Mouse (Mus musculus): ENCODE data around the gene Psmb3. TPM values are rescaled to one million over a fixed set of nuclear protein-coding genes. Genes with fewer than 3 reads are reported as not detected.
A peak's percentile ranks its signal among the peaks of the same experiment; 100 is the strongest.
"Not testable (repeated sequence)": the region's sequence is repeated elsewhere in the genome, so short reads cannot be mapped to it uniquely, and the experiment has no call there.

Gene Psmb3
- total and polyA plus RNA-seq, 2 experiments from 2014 or later = 486 to 495 TPM

DNA sequence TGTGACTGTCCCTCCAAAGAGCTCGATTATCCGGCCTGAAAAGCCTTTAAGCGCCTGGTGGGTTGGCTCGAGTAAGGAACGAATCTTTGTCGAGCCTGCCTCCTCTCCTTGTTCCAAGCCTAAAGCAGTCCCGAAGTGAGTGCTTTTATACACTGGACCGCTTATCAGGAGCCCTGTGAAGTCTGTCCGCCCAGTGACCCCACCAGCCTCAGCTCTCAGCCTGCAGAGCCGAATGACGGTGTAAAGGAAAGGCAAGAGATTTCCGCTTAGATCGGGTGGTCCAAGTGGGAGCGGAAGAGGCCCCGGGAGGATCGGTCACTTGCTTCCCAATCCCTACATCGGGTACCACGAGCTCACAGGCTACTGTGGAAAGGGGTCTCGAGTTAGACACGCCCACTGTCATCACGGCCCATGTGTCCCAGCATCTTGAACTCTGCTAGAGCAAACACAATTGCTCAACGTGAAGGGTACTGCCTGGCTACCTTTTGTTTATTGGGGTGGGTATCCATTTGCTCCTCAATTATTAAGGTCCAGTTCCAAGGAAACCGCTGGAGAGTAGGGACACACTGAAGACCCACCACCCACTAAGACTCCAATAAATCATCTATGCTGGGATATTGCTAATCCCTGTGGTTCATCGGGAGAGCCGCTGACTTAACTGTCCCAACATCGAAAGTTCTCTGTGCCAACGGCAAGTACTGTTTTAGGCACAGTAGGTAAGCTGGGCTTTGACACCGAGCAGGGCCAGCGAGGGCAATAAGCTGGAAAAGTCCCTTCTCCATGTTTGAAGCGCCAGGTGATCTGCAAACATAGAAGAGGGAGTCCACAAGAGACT is 2.2 kb upstream of the Psmb3 start:
- peak; percentile 65 for DNase-seq (ENCODE audit: low spot score)
- H3K27ac ChIP-seq (ENCODE audit: low read depth) = peak overlapping the region; percentile 93
- no peak for TF ChIP-seq EP300 (IDR thresholded peaks at IDR 0.05; ENCODE audit: low read depth)
- TF ChIP-seq CTCF (IDR thresholded peaks at IDR 0.05; ENCODE audit: low read depth) = no peak
- ATAC-seq (ENCODE audit: insufficient read depth, low read depth) = no peak
- no peaks in the 10 kb centered on the region for H3K9me3 ChIP-seq (replicated peaks; ENCODE audit: control insufficient read depth, low read length)
- no peaks in the 10 kb centered on the region for H3K27me3 ChIP-seq (ENCODE audit: control insufficient read depth, insufficient read depth, low read length)
- peaks cover 5% of the 10 kb centered on the region; the same call in 1 of the 2 replicates for H3K36me3 ChIP-seq (replicated peaks; ENCODE audit: control insufficient read depth, insufficient read depth, low read length)
- H3K4me2 ChIP-seq (ENCODE audit: low read depth, low read length) = peak overlapping the region; percentile 97
- WGBS = 20% methylated on average over 30 of the region's 30 CpGs
- H3K4me3 ChIP-seq (ENCODE audit: low read depth, low read length) = peak overlapping the region; percentile 70
- peak overlapping the region; percentile 84 for H3K9ac ChIP-seq (replicated peaks; ENCODE audit: low read depth, low read length)
- H3K4me1 ChIP-seq (ENCODE audit: control insufficient read depth, insufficient read depth) = peaks cover 27% of the 10 kb centered on the region

GRCm38 (mm10) chr11:97701581-97702392 is 1.4 kb upstream of the Psmb3 start:
- H3K9me3 ChIP-seq (replicated peaks; ENCODE audit: control insufficient read depth, low read length) = no peaks in the 10 kb centered on the region
- no peak for ATAC-seq (ENCODE audit: insufficient read depth, low read depth)
- no peak overlapping the region for H3K27ac ChIP-seq (ENCODE audit: low read depth)
- peak overlapping the region; percentile 70 for H3K4me3 ChIP-seq (ENCODE audit: low read depth, low read length)
- WGBS = 50% methylated on average over 15 of the region's 15 CpGs
- H3K4me2 ChIP-seq (ENCODE audit: low read depth, low read length) = peak overlapping the region; percentile 89
- no peak overlapping the region for H3K9ac ChIP-seq (replicated peaks; ENCODE audit: low read depth, low read length)
- H3K4me1 ChIP-seq (ENCODE audit: control insufficient read depth, insufficient read depth) = peaks cover 20% of the 10 kb centered on the region; the same call in 1 of the 2 replicates
- H3K27me3 ChIP-seq (ENCODE audit: control insufficient read depth, insufficient read depth, low read length) = no peaks in the 10 kb centered on the region
- DNase-seq (ENCODE audit: low spot score) = no peak
- peaks cover 13% of the 10 kb centered on the region for H3K36me3 ChIP-seq (replicated peaks; ENCODE audit: control insufficient read depth, insufficient read depth, low read length)
- TF ChIP-seq EP300 (IDR thresholded peaks at IDR 0.05; ENCODE audit: low read depth) (no peak), CTCF (IDR thresholded peaks at IDR 0.05; ENCODE audit: low read depth) (no peak)

DNA sequence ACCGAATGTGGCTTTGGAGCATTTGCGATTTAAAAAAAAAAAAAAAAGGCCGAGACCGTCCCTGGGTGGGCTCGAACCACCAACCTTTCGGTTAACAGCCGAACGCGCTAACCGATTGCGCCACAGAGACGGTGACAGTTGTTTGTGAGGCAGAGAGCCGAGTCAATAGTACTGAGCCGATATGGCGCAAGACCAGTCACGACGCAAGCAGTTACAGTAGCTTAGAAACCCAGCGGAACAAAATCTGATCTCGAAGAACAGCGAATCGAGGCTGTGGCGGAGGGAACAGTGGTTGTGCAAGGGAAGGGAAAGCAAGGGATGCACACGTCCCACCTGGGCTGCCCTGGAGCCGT is 830 bp upstream of the Psmb3 start:
- H3K4me2 ChIP-seq (ENCODE audit: low read depth, low read length) = peak overlapping the region; percentile 89
- no peaks in the 10 kb centered on the region for H3K27me3 ChIP-seq (ENCODE audit: control insufficient read depth, insufficient read depth, low read length)
- H3K9me3 ChIP-seq (replicated peaks; ENCODE audit: control insufficient read depth, low read length) = no peaks in the 10 kb centered on the region
- H3K9ac ChIP-seq (replicated peaks; ENCODE audit: low read depth, low read length) = peak overlapping the region; percentile 61
- peak; percentile 5 for ATAC-seq (ENCODE audit: insufficient read depth, low read depth)
- DNase-seq (ENCODE audit: low spot score) = peak; percentile 55
- H3K4me1 ChIP-seq (ENCODE audit: control insufficient read depth, insufficient read depth) = peaks cover 20% of the 10 kb centered on the region; the same call in 1 of the 2 replicates
- peak overlapping the region; percentile 70 for H3K4me3 ChIP-seq (ENCODE audit: low read depth, low read length)
- H3K27ac ChIP-seq (ENCODE audit: low read depth) = peak overlapping the region; percentile 78
- TF ChIP-seq EP300 (IDR thresholded peaks at IDR 0.05; ENCODE audit: low read depth) = no peak
- TF ChIP-seq CTCF (IDR thresholded peaks at IDR 0.05; ENCODE audit: low read depth) = no peak
- peaks cover 19% of the 10 kb centered on the region for H3K36me3 ChIP-seq (replicated peaks; ENCODE audit: control insufficient read depth, insufficient read depth, low read length)
- under 1% methylated on average over 24 of the region's 24 CpGs for WGBS

- H3K4me1 ChIP-seq (ENCODE audit: control insufficient read depth, insufficient read depth); H3K27ac ChIP-seq (ENCODE audit: low read depth); H3K4me2 ChIP-seq (ENCODE audit: low read depth, low read length); DNase-seq (ENCODE audit: low spot score); H3K27me3 ChIP-seq (ENCODE audit: control insufficient read depth, insufficient read depth, low read length); H3K9ac ChIP-seq (replicated peaks; ENCODE audit: low read depth, low read length); H3K9me3 ChIP-seq (replicated peaks; ENCODE audit: control insufficient read depth, low read length); ATAC-seq (ENCODE audit: insufficient read depth, low read depth); H3K4me3 ChIP-seq (ENCODE audit: low read depth, low read length): not testable (repeated sequence)
- peaks cover 63% of the 10 kb centered on the region for H3K36me3 ChIP-seq (replicated peaks; ENCODE audit: control insufficient read depth, insufficient read depth, low read length)
- WGBS = 85% methylated on average over 2 of the region's 2 CpGs
Measured at GRCm38 (mm10) chr11:97710067-97710466, 6.9 kb downstream of the Psmb3 start.

DNA sequence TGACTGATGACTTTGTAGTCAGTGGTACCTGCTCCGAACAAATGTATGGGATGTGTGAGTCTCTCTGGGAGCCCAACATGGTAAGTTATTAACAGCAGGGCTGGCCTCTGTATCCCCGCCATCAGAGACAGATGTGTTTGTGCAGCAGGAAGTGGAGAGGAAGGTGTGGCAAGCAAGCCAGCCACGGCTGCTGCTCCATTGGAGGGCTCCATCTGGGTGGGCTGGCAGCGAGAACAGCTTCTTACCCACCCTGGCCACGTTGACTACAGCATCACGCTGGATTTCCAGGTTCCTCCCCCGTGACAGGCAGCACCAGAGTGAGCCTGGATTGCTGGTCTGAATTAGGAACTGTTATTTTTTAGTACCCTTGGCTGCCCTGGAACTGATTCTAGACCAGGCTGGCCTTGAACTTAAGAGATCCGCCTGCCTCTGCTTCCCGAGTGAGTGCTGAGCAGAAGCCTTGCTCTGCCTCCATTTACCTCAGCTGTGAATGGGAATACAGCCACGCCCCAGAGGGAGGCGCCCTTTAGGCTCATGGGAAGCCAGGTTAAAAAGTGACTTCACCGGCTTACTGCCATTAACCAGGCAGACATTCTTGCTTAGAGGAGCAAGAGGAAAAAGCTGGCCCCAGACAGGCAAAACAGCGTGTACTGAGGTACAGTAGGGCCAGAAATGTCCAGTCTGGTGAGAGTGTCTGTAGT is 8.2 kb downstream of the Psmb3 start:
- Histone ChIP-seq H3K27me3 (ENCODE audit: control insufficient read depth, insufficient read depth, low read length) (no peaks in the 10 kb centered on the region), H3K9ac (replicated peaks; ENCODE audit: low read depth, low read length) (no peak overlapping the region), H3K9me3 (replicated peaks; ENCODE audit: control insufficient read depth, low read length) (no peaks in the 10 kb centered on the region), H3K27ac (ENCODE audit: low read depth) (no peak overlapping the region), H3K36me3 (replicated peaks; ENCODE audit: control insufficient read depth, insufficient read depth, low read length) (peaks cover 54% of the 10 kb centered on the region), H3K4me1 (ENCODE audit: control insufficient read depth, insufficient read depth) (peaks cover 4% of the 10 kb centered on the region; the same call in 1 of the 2 replicates), H3K4me3 (ENCODE audit: low read depth, low read length) (no peak overlapping the region), H3K4me2 (ENCODE audit: low read depth, low read length) (no peak overlapping the region)
- no peak for ATAC-seq (ENCODE audit: insufficient read depth, low read depth)
- 83% methylated on average over 13 of the region's 13 CpGs for WGBS
- DNase-seq (ENCODE audit: low spot score) = no peak
- TF ChIP-seq EP300 (IDR thresholded peaks at IDR 0.05; ENCODE audit: low read depth) = no peak
- TF ChIP-seq CTCF (IDR thresholded peaks at IDR 0.05; ENCODE audit: low read depth) = no peak

All from heart, postnatal 0 days (tissue).